Mouse (Mus musculus) lung, postnatal 0 days (tissue): ENCODE data around the gene Acer3.

Experiments
- CTCF ChIP-seq: IDR thresholded peaks from 2 replicates; pipeline ENCODE4 v1.5.1; 2016; ENCODE audit warnings: antibody characterized with exemption, mild to moderate bottlenecking
- EP300 ChIP-seq: IDR thresholded peaks from 2 replicates; pipeline ENCODE4 v1.6.1; 2016; ENCODE audit warnings: antibody characterized with exemption, mild to moderate bottlenecking, control low read depth

GRCm38 (mm10) chr7:98315087-98315486 lies 5.9 kb downstream of the Acer3 start:
- TF ChIP-seq CTCF (peak; percentile 48), EP300 (no peak)
